ENCODE assay signal across 27 mouse cellular contexts in genomic region chr5:116457791-116458190, GRCm38 (mm10). TPM values are rescaled to one million over a fixed set of nuclear protein-coding genes. Genes with fewer than 3 reads are reported as not detected.
DNase-seq lines count a peak whose midpoint lies in the region; ATAC-seq lines count a peak whose summit lies in the region.
"Had no signal": no experiment of that assay in that cellular context is flagged by ENCODE, and none has a peak within 500 bp of the region (broad histone marks: within the 10 kb centered on the region; RNA-seq: fewer than 3 reads in every experiment).

No protein-coding gene starts in this region.

- no peaks in the 10 kb centered on the region for H3K9me3 ChIP-seq in hindbrain, embryonic 13.5 days
- H3K9me3 ChIP-seq in hindbrain, embryonic 12.5 days (replicated peaks): no peaks in the 10 kb centered on the region
- H3K9me3 ChIP-seq: embryonic facial prominence, embryonic 13.5 days; embryonic facial prominence, embryonic 15.5 days; forebrain, embryonic 10.5 days; forebrain, embryonic 12.5 days had no signal

- H3K27ac ChIP-seq in hindbrain, embryonic 13.5 days: peak overlapping the region; percentile 35; the same call in 1 of the 2 replicates
- no peak overlapping the region for H3K27ac ChIP-seq in hindbrain, embryonic 12.5 days
- H3K27ac ChIP-seq: embryonic facial prominence, embryonic 13.5 days; embryonic facial prominence, embryonic 15.5 days; forebrain, embryonic 10.5 days; forebrain, embryonic 12.5 days had no signal

- H3K36me3 ChIP-seq in hindbrain, embryonic 13.5 days: peaks cover 9% of the 10 kb centered on the region; the same call in 1 of the 2 replicates
- 0 out of 2 replicates have a peak, but pooled peaks cover 4% of the 10 kb centered on the region for H3K36me3 ChIP-seq in hindbrain, embryonic 12.5 days
- H3K36me3 ChIP-seq: embryonic facial prominence, embryonic 13.5 days; embryonic facial prominence, embryonic 15.5 days; forebrain, embryonic 10.5 days; forebrain, embryonic 12.5 days had no signal

- H3K4me1 ChIP-seq in hindbrain, embryonic 13.5 days (replicated peaks): peaks cover 34% of the 10 kb centered on the region
- H3K4me1 ChIP-seq in hindbrain, embryonic 12.5 days: peaks cover 29% of the 10 kb centered on the region

- no peak overlapping the region for H3K9ac ChIP-seq in hindbrain, embryonic 13.5 days
- H3K9ac ChIP-seq in hindbrain, embryonic 12.5 days: no peak overlapping the region
- H3K9ac ChIP-seq: embryonic facial prominence, embryonic 13.5 days; embryonic facial prominence, embryonic 15.5 days; forebrain, embryonic 12.5 days had no signal

- WGBS in hindbrain, embryonic 13.5 days: 82% methylated on average over 7 of the region's 7 CpGs
- WGBS in hindbrain, embryonic 12.5 days: 78% methylated on average over 7 of the region's 7 CpGs

- no peak overlapping the region for H3K4me3 ChIP-seq in hindbrain, embryonic 13.5 days
- H3K4me3 ChIP-seq in hindbrain, embryonic 12.5 days: no peak overlapping the region
- H3K4me3 ChIP-seq: embryonic facial prominence, embryonic 13.5 days; embryonic facial prominence, embryonic 15.5 days; erythroblast, embryonic 14.5 days; forebrain, embryonic 12.5 days had no signal

- DNase-seq in ES-CJ7 (ENCODE audit: low read depth, low spot score) (peak; percentile 52), ZHBTc4 (ENCODE audit: low read depth, low spot score) (peak; percentile 72)
- no peak for DNase-seq in left cerebral cortex, adult 18-20 months (ENCODE audit: low spot score in 2 of 2)
- DNase-seq: adrenal gland, adult 2 months; adrenal gland, postnatal 10 days; adrenal gland, postnatal 25 days; B cell, adult 2 months; cerebellum, adult 11 months; cerebellum, adult 18-20 months; cerebellum, adult 8-10 months; cerebellum, adult 9-11 months; cerebellum, postnatal 14 days; cerebellum, postnatal 36 days; embryo, embryonic 11 days had no signal

- H3K27me3 ChIP-seq in hindbrain, embryonic 13.5 days: no peaks in the 10 kb centered on the region
- H3K27me3 ChIP-seq in hindbrain, embryonic 12.5 days: no peaks in the 10 kb centered on the region
- H3K27me3 ChIP-seq: CH12.LX; embryonic facial prominence, embryonic 13.5 days; embryonic facial prominence, embryonic 15.5 days had no signal

- no peak for ATAC-seq in hindbrain, embryonic 13.5 days (ENCODE audit: low FRiP score)
- ATAC-seq in hindbrain, embryonic 12.5 days (ENCODE audit: low FRiP score): no peak
- ATAC-seq: CD4-positive, CD25-positive, alpha-beta regulatory T cell, adult 4 months; forebrain, embryonic 14.5 days; forebrain, embryonic 16.5 days had no signal

- H3K4me2 ChIP-seq in hindbrain, embryonic 13.5 days: no peak overlapping the region
- H3K4me2 ChIP-seq in hindbrain, embryonic 12.5 days (replicated peaks): no peak overlapping the region
- H3K4me2 ChIP-seq: embryonic facial prominence, embryonic 15.5 days; forebrain, embryonic 12.5 days had no signal

RNA-seq across cellular contexts. Expression of gene Hspb8, which starts 35.1 kb away (rescaled TPM):
- 5.3 and 6.1 TPM in 2 replicates for polyA plus RNA-seq in hindbrain, embryonic 13.5 days (2015; fragmentation: Nextera tagmentation; extraction: Ambion mirVana)
- polyA plus RNA-seq in hindbrain, embryonic 12.5 days (2016; fragmentation: Nextera tagmentation; extraction: Ambion mirVana): 5.9 and 6.9 TPM in 2 replicates
- 10 to 100 TPM; 11.5 to 11.6 TPM for total RNA-seq in left cerebral cortex, adult 18-20 months (2021)
- total RNA-seq: CH12.LX; common myeloid progenitor, adult 5-6 weeks; MEL had no signal
- polyA plus RNA-seq: CD4-positive, CD25-positive, alpha-beta regulatory T cell, adult 4 months; erythroblast, embryonic 14.5 days had no signal

Comparison
In these comparisons a context has a peak if more than half of its experiments do, and no peak if none do; other contexts are left out.
1. DNase-seq: peak in ES-CJ7 (single experiment) and ZHBTc4 (single experiment); none in left cerebral cortex, adult 18-20 months (0 of 2).